23 mouse cellular contexts compared by ENCODE assay signal in genomic region chr6:88793872-88794271, GRCm38 (mm10). TPM values are rescaled to one million over a fixed set of nuclear protein-coding genes. Genes with fewer than 3 reads are reported as not detected.
A peak's percentile ranks its signal among the peaks of the same experiment; 100 is the strongest.
DNase-seq lines count a peak whose midpoint lies in the region; ATAC-seq lines count a peak whose summit lies in the region.
"Had no signal": no experiment of that assay in that cellular context is flagged by ENCODE, and none has a peak within 500 bp of the region (broad histone marks: within the 10 kb centered on the region; RNA-seq: fewer than 3 reads in every experiment).

No protein-coding gene starts in this region.

- no peaks in the 10 kb centered on the region for H3K9me3 ChIP-seq in forebrain, embryonic 15.5 days
- no peaks in the 10 kb centered on the region for H3K9me3 ChIP-seq in forebrain, embryonic 12.5 days
- H3K9me3 ChIP-seq in lung, embryonic 15.5 days = no peaks in the 10 kb centered on the region
- no peaks in the 10 kb centered on the region for H3K9me3 ChIP-seq in stomach, embryonic 15.5 days
- H3K9me3 ChIP-seq in heart, embryonic 12.5 days (replicated peaks) = no peaks in the 10 kb centered on the region
- H3K9me3 ChIP-seq: G1E; intestine, embryonic 15.5 days; limb, embryonic 15.5 days; neural tube, embryonic 12.5 days had no signal

- ATAC-seq in forebrain, embryonic 15.5 days (replicated peaks) = no peak
- ATAC-seq in forebrain, embryonic 12.5 days (ENCODE audit: low FRiP score) = no peak
- ATAC-seq in lung, embryonic 15.5 days (ENCODE audit: borderline replicate concordance, extremely low read depth, low FRiP score, low TSS enrichment) = no peak
- ATAC-seq in stomach, embryonic 15.5 days (ENCODE audit: insufficient read depth, low FRiP score, low read depth) = no peak
- ATAC-seq in heart, embryonic 12.5 days (ENCODE audit: insufficient number of reproducible peaks, low FRiP score) = no peak
- ATAC-seq: intestine, embryonic 15.5 days; Patski had no signal

- 60% methylated on average over 13 of the region's 13 CpGs for WGBS in forebrain, embryonic 15.5 days
- WGBS in forebrain, embryonic 12.5 days = 79% methylated on average over 13 of the region's 13 CpGs
- WGBS in lung, embryonic 15.5 days = 69% methylated on average over 13 of the region's 13 CpGs
- 66% methylated on average over 13 of the region's 13 CpGs for WGBS in stomach, embryonic 15.5 days
- 85% methylated on average over 13 of the region's 13 CpGs for WGBS in heart, embryonic 12.5 days

- peaks cover 44% of the 10 kb centered on the region for H3K4me1 ChIP-seq in forebrain, embryonic 15.5 days
- H3K4me1 ChIP-seq in forebrain, embryonic 12.5 days = peaks cover 29% of the 10 kb centered on the region
- peaks cover 54% of the 10 kb centered on the region for H3K4me1 ChIP-seq in lung, embryonic 15.5 days
- peaks cover 53% of the 10 kb centered on the region for H3K4me1 ChIP-seq in brown adipose tissue, adult 24 weeks (ENCODE audit: control insufficient read depth, insufficient read depth, insufficient read length, low read length)
- peaks cover 26% of the 10 kb centered on the region; the same call in 1 of the 2 replicates for H3K4me1 ChIP-seq in stomach, embryonic 15.5 days
- H3K4me1 ChIP-seq in heart, embryonic 12.5 days (replicated peaks) = peaks cover 22% of the 10 kb centered on the region

- H3K27ac ChIP-seq in forebrain, embryonic 15.5 days (replicated peaks) = peak overlapping the region; percentile 75
- H3K27ac ChIP-seq in forebrain, embryonic 12.5 days = no peak overlapping the region
- 0 out of 2 replicates have a peak overlapping the region, but pooled peaks have one; percentile 3 for H3K27ac ChIP-seq in lung, embryonic 15.5 days
- H3K27ac ChIP-seq in brown adipose tissue, adult 24 weeks (replicated peaks; ENCODE audit: low read depth, low read length) = peak overlapping the region; percentile 34
- peak overlapping the region; percentile 44; the same call in 1 of the 2 replicates for H3K27ac ChIP-seq in stomach, embryonic 15.5 days
- H3K27ac ChIP-seq in heart, embryonic 12.5 days (ENCODE audit: poor library complexity, severe bottlenecking) = no peak overlapping the region
- H3K27ac ChIP-seq: hindbrain, embryonic 14.5 days; intestine, embryonic 15.5 days; limb, embryonic 15.5 days; liver, embryonic 14.5 days; neural tube, embryonic 12.5 days had no signal

- peak overlapping the region; percentile 24 for H3K4me2 ChIP-seq in forebrain, embryonic 15.5 days (replicated peaks)
- no peak overlapping the region for H3K4me2 ChIP-seq in forebrain, embryonic 12.5 days
- no peak overlapping the region for H3K4me2 ChIP-seq in lung, embryonic 15.5 days
- no peak overlapping the region for H3K4me2 ChIP-seq in stomach, embryonic 15.5 days
- no peak overlapping the region for H3K4me2 ChIP-seq in heart, embryonic 12.5 days
- H3K4me2 ChIP-seq: hindbrain, embryonic 14.5 days; intestine, embryonic 15.5 days; limb, embryonic 15.5 days; lung, embryonic 14.5 days; neural tube, embryonic 12.5 days had no signal

- DNase-seq in lung, postnatal 36 days = no peak
- DNase-seq: gastrocnemius, postnatal 14 days; heart, adult 18-20 months; kidney, adult 8-10 months; kidney, postnatal 25 days; lung, embryonic 14.5 days; lung, postnatal 4 days; spleen, adult 18-20 months; thymus, postnatal 25 days had no signal

- H3K27me3 ChIP-seq in forebrain, embryonic 15.5 days = no peaks in the 10 kb centered on the region
- H3K27me3 ChIP-seq in forebrain, embryonic 12.5 days = 0 out of 2 replicates have a peak, but pooled peaks cover 3% of the 10 kb centered on the region
- H3K27me3 ChIP-seq in lung, embryonic 15.5 days = no peaks in the 10 kb centered on the region
- H3K27me3 ChIP-seq in stomach, embryonic 15.5 days (replicated peaks) = no peaks in the 10 kb centered on the region
- no peaks in the 10 kb centered on the region for H3K27me3 ChIP-seq in heart, embryonic 12.5 days (replicated peaks)
- H3K27me3 ChIP-seq: CH12.LX; intestine, embryonic 15.5 days; limb, embryonic 15.5 days; neural tube, embryonic 12.5 days; Patski had no signal

- H3K4me3 ChIP-seq in forebrain, embryonic 15.5 days = no peak overlapping the region
- no peak overlapping the region for H3K4me3 ChIP-seq in forebrain, embryonic 12.5 days (replicated peaks)
- H3K4me3 ChIP-seq in lung, embryonic 15.5 days = no peak overlapping the region
- no peak overlapping the region for H3K4me3 ChIP-seq in brown adipose tissue, adult 24 weeks (ENCODE audit: insufficient read depth, low read depth, low read length)
- no peak overlapping the region for H3K4me3 ChIP-seq in stomach, embryonic 15.5 days (replicated peaks)
- H3K4me3 ChIP-seq in heart, embryonic 12.5 days = no peak overlapping the region
- H3K4me3 ChIP-seq: intestine, embryonic 15.5 days; limb, embryonic 15.5 days; neural tube, embryonic 12.5 days had no signal

- H3K36me3 ChIP-seq in forebrain, embryonic 15.5 days = no peaks in the 10 kb centered on the region
- no peaks in the 10 kb centered on the region for H3K36me3 ChIP-seq in forebrain, embryonic 12.5 days (replicated peaks)
- no peaks in the 10 kb centered on the region for H3K36me3 ChIP-seq in lung, embryonic 15.5 days
- no peaks in the 10 kb centered on the region for H3K36me3 ChIP-seq in stomach, embryonic 15.5 days
- H3K36me3 ChIP-seq in heart, embryonic 12.5 days = no peaks in the 10 kb centered on the region
- H3K36me3 ChIP-seq: G1E; intestine, embryonic 15.5 days; limb, embryonic 15.5 days; neural tube, embryonic 12.5 days had no signal

- no peak overlapping the region for H3K9ac ChIP-seq in forebrain, embryonic 15.5 days (replicated peaks)
- H3K9ac ChIP-seq in forebrain, embryonic 12.5 days = no peak overlapping the region
- no peak overlapping the region for H3K9ac ChIP-seq in lung, embryonic 15.5 days
- H3K9ac ChIP-seq in stomach, embryonic 15.5 days = no peak overlapping the region
- no peak overlapping the region for H3K9ac ChIP-seq in heart, embryonic 12.5 days
- H3K9ac ChIP-seq: hindbrain, embryonic 14.5 days; limb, embryonic 15.5 days; liver, embryonic 14.5 days; lung, embryonic 14.5 days; neural tube, embryonic 12.5 days had no signal

RNA-seq across cellular contexts. Expression of gene Abtb1, which starts 47.9 kb away (rescaled TPM):
- polyA plus RNA-seq in forebrain, embryonic 15.5 days (2015; fragmentation: Nextera tagmentation; extraction: Ambion mirVana) = 37.6 and 40.0 TPM in 2 replicates
- polyA plus RNA-seq in forebrain, embryonic 12.5 days (2016; fragmentation: Nextera tagmentation; extraction: Ambion mirVana) = 23.0 and 23.5 TPM in 2 replicates
- polyA plus RNA-seq in lung, embryonic 15.5 days (2015; fragmentation: Nextera tagmentation; extraction: Ambion mirVana) = 36.7 and 42.9 TPM in 2 replicates
- polyA plus RNA-seq in brown adipose tissue, adult 24 weeks (2012; ENCODE audit: insufficient read depth, insufficient read length, missing spikeins) = 8.6 and 12.6 TPM in 2 replicates
- 29.8 and 31.5 TPM in 2 replicates for polyA plus RNA-seq in stomach, embryonic 15.5 days (2015; fragmentation: Nextera tagmentation; extraction: Ambion mirVana)
- polyA plus RNA-seq in heart, embryonic 12.5 days (2016; fragmentation: Nextera tagmentation; extraction: Ambion mirVana) = 22.0 and 24.2 TPM in 2 replicates

Comparison
In these comparisons a context has a peak if more than half of its experiments do, and no peak if none do; other contexts are left out.
1. H3K27ac ChIP-seq: peak in forebrain, embryonic 15.5 days (single experiment), lung, embryonic 15.5 days (single experiment), brown adipose tissue, adult 24 weeks (single experiment) and stomach, embryonic 15.5 days (single experiment); none in forebrain, embryonic 12.5 days (single experiment) and heart, embryonic 12.5 days (single experiment).